Mouse (Mus musculus) midbrain, embryonic 15.5 days (tissue): Measurements from ENCODE around the gene Zcchc2. TPM values are rescaled to one million over a fixed set of nuclear protein-coding genes. Genes with fewer than 3 reads are reported as not detected.

Experiments used
- ATAC-seq: fragments of 200-750 bp; cut with Nextera tagmentation; replicated peaks from 2 replicates; pipeline ENCODE4 v1.8.0; 2017; ENCODE audit warnings: moderate TSS enrichment
- H3K27ac ChIP-seq: fragments of 300-500 bp; sonication (generic); 2 replicates; pipeline ENCODE4 v1.5.1; 2015; ENCODE audit warnings: mild to moderate bottlenecking, inconsistent platforms
- H3K27me3 ChIP-seq: fragments of 300-500 bp; sonication (generic); replicated peaks from 2 replicates; pipeline ENCODE4 v1.6.1; 2015; ENCODE audit warnings: inconsistent platforms
- H3K36me3 ChIP-seq: fragments of 300-500 bp; sonication (generic); replicated peaks from 2 replicates; pipeline ENCODE4 v1.6.1; 2015; ENCODE audit warnings: inconsistent platforms
- H3K4me1 ChIP-seq: fragments of 300-500 bp; sonication (generic); 2 replicates; pipeline ENCODE4 v1.6.1; 2015; ENCODE audit warnings: inconsistent platforms
- H3K4me2 ChIP-seq: fragments of 300-500 bp; sonication (generic); 2 replicates; pipeline ENCODE4 v1.6.1; 2015; ENCODE audit warnings: inconsistent platforms, mild to moderate bottlenecking, moderate library complexity
- H3K4me3 ChIP-seq: fragments of 300-500 bp; sonication (generic); 2 replicates; pipeline ENCODE4 v1.5.1; 2015; ENCODE audit warnings: mild to moderate bottlenecking, inconsistent platforms
- H3K9ac ChIP-seq: fragments of 300-500 bp; sonication (generic); 2 replicates; pipeline ENCODE4 v1.6.1; 2015; ENCODE audit warnings: mild to moderate bottlenecking, inconsistent platforms
- H3K9me3 ChIP-seq: fragments of 300-500 bp; sonication (generic); 2 replicates; pipeline ENCODE4 v1.6.1; 2016; ENCODE audit warnings: inconsistent platforms
- WGBS: fragments of 180-500 bp; shearing (Covaris S2); methylation state at CpG from one replicate; pipeline ENCODE4 v1.1.7; 2015; ENCODE audit warnings: mixed read lengths; 5-methylcytosine and 5-hydroxymethylcytosine counted together
- polyA plus RNA-seq: library from polyadenylated mRNA; unstranded; fragments of >200 nt; fragmentation: Nextera tagmentation; extraction: Ambion mirVana; gene quantifications from 2 replicates; pipeline ENCODE4 v1.2.1, GENCODE M21; 2015

The Zcchc2 gene
- polyA plus RNA-seq, 1 experiment from 2014 or later = 2.7 TPM

GRCm38 (mm10) chr1:106069867-106070543 is 79.8 kb downstream of the Zcchc2 start:
- peaks cover 14% of the 10 kb centered on the region for H3K4me1 ChIP-seq
- no peak overlapping the region for H3K9ac ChIP-seq
- H3K9me3 ChIP-seq = no peaks in the 10 kb centered on the region
- no peak for ATAC-seq
- H3K4me2 ChIP-seq = no peak overlapping the region
- 77% methylated on average over 7 of the region's 7 CpGs for WGBS
- no peak overlapping the region for H3K4me3 ChIP-seq
- no peak overlapping the region for H3K27ac ChIP-seq
- H3K27me3 ChIP-seq = no peaks in the 10 kb centered on the region
- H3K36me3 ChIP-seq = no peaks in the 10 kb centered on the region

GRCm38 (mm10) chr1:106070814-106071213 is 80.6 kb downstream of the Zcchc2 start:
- H3K4me1 ChIP-seq = peaks cover 12% of the 10 kb centered on the region
- H3K9me3 ChIP-seq = no peaks in the 10 kb centered on the region
- no peak overlapping the region for H3K27ac ChIP-seq
- ATAC-seq = peak; percentile 55; the same call in 1 of the 2 replicates
- no peak overlapping the region for H3K9ac ChIP-seq
- H3K4me3 ChIP-seq = no peak overlapping the region
- no peaks in the 10 kb centered on the region for H3K27me3 ChIP-seq
- H3K36me3 ChIP-seq = no peaks in the 10 kb centered on the region
- no peak overlapping the region for H3K4me2 ChIP-seq
- WGBS = 54% methylated on average over 4 of the region's 4 CpGs

GRCm38 (mm10) chr1:106071237-106072070 is 81.2 kb downstream of the Zcchc2 start:
- WGBS = 7% methylated on average over 9 of the region's 9 CpGs
- H3K4me1 ChIP-seq = peaks cover 12% of the 10 kb centered on the region
- 0 out of 2 replicates have a peak overlapping the region, but pooled peaks have one; percentile 23 for H3K27ac ChIP-seq
- H3K36me3 ChIP-seq = no peaks in the 10 kb centered on the region
- no peak overlapping the region for H3K9ac ChIP-seq
- H3K4me3 ChIP-seq = peak overlapping the region; percentile 1
- H3K4me2 ChIP-seq = peak overlapping the region; percentile 44
- peak; percentile 77 for ATAC-seq
- no peaks in the 10 kb centered on the region for H3K9me3 ChIP-seq
- H3K27me3 ChIP-seq = no peaks in the 10 kb centered on the region

GRCm38 (mm10) chr1:106072071-106072440 is 81.8 kb downstream of the Zcchc2 start:
- 0 out of 2 replicates have a peak overlapping the region, but pooled peaks have one; percentile 23 for H3K27ac ChIP-seq
- H3K9ac ChIP-seq = no peak overlapping the region
- ATAC-seq = peak; percentile 90
- H3K27me3 ChIP-seq = no peaks in the 10 kb centered on the region
- peak overlapping the region; percentile 1 for H3K4me3 ChIP-seq
- WGBS = 2% methylated on average over 10 of the region's 10 CpGs
- H3K9me3 ChIP-seq = no peaks in the 10 kb centered on the region
- peak overlapping the region; percentile 44 for H3K4me2 ChIP-seq
- H3K36me3 ChIP-seq = no peaks in the 10 kb centered on the region
- peaks cover 12% of the 10 kb centered on the region for H3K4me1 ChIP-seq

- no peak overlapping the region for H3K27ac ChIP-seq
- no peak overlapping the region for H3K4me2 ChIP-seq
- H3K4me3 ChIP-seq = no peak overlapping the region
- 83% methylated on average over 7 of the region's 7 CpGs for WGBS
- H3K27me3 ChIP-seq = no peaks in the 10 kb centered on the region
- no peaks in the 10 kb centered on the region for H3K36me3 ChIP-seq
- no peaks in the 10 kb centered on the region for H3K9me3 ChIP-seq
- no peak for ATAC-seq
- peaks cover 12% of the 10 kb centered on the region for H3K4me1 ChIP-seq
- no peak overlapping the region for H3K9ac ChIP-seq
Measured at GRCm38 (mm10) chr1:106073166-106073565, 83.0 kb downstream of the Zcchc2 start.

GRCm38 (mm10) chr1:106074141-106074540 is 83.9 kb downstream of the Zcchc2 start:
- 81% methylated on average over 7 of the region's 7 CpGs for WGBS
- no peak overlapping the region for H3K9ac ChIP-seq
- no peak overlapping the region for H3K4me3 ChIP-seq
- H3K9me3 ChIP-seq = no peaks in the 10 kb centered on the region
- H3K4me2 ChIP-seq = no peak overlapping the region
- H3K4me1 ChIP-seq = peaks cover 12% of the 10 kb centered on the region
- no peak for ATAC-seq
- no peaks in the 10 kb centered on the region for H3K27me3 ChIP-seq
- H3K36me3 ChIP-seq = no peaks in the 10 kb centered on the region
- H3K27ac ChIP-seq = no peak overlapping the region

- Histone ChIP-seq H3K4me3 (no peak overlapping the region), H3K27ac (no peak overlapping the region), H3K9ac (no peak overlapping the region), H3K4me2 (no peak overlapping the region), H3K9me3 (no peaks in the 10 kb centered on the region), H3K4me1 (peaks cover 12% of the 10 kb centered on the region), H3K36me3 (no peaks in the 10 kb centered on the region), H3K27me3 (no peaks in the 10 kb centered on the region)
- WGBS = 90% methylated on average over 5 of the region's 5 CpGs
- no peak for ATAC-seq
Measured at GRCm38 (mm10) chr1:106074656-106075055, 84.5 kb downstream of the Zcchc2 start.

- Histone ChIP-seq H3K4me1 (peaks cover 6% of the 10 kb centered on the region), H3K36me3 (no peaks in the 10 kb centered on the region), H3K9ac (no peak overlapping the region), H3K27me3 (no peaks in the 10 kb centered on the region), H3K4me3 (no peak overlapping the region), H3K9me3 (no peaks in the 10 kb centered on the region), H3K27ac (no peak overlapping the region), H3K4me2 (no peak overlapping the region)
- 83% methylated on average over 3 of the region's 3 CpGs for WGBS
- ATAC-seq = no peak
Measured at GRCm38 (mm10) chr1:106076641-106077040, 86.4 kb downstream of the Zcchc2 start.

GRCm38 (mm10) chr1:106077166-106077565 is 87.0 kb downstream of the Zcchc2 start:
- Histone ChIP-seq H3K27me3 (no peaks in the 10 kb centered on the region), H3K4me1 (peaks cover under 1% of the 10 kb centered on the region), H3K4me3 (no peak overlapping the region), H3K27ac (no peak overlapping the region), H3K4me2 (no peak overlapping the region), H3K9me3 (no peaks in the 10 kb centered on the region), H3K9ac (no peak overlapping the region), H3K36me3 (no peaks in the 10 kb centered on the region)
- 93% methylated on average over 3 of the region's 3 CpGs for WGBS
- ATAC-seq = no peak

Other genes with a start within 250 kb of the Zcchc2 start
- gene Tnfrsf11a, start 209.7 kb upstream of the Zcchc2 start, polyA plus RNA-seq = 0.32 and 1.0 TPM in 2 replicates
- gene Phlpp1, start 181.3 kb downstream of the Zcchc2 start, polyA plus RNA-seq = 8.0 and 8.1 TPM in 2 replicates